Mouse (Mus musculus): ENCODE data around the gene Otol1.

Otol1 gene

DNA sequence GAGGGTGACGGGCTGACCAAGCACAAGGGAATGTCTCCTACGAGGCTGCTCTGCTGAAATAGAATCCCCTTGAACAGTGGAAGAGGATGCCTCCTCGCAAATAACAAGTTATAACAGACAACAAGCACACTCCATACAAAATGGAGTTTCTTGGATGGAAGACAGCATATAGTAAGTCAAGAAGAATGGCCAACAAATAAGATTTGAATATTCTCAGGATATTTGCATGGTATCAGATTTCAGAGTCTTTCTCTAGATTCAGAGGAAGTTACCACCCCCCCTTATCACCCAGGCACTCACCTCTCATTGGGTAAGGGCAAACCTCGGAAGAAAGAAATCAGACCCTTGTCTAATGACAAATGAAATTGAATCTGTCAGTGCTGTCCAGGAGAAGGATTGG lies at the start of gene Otol1:
Otol1 (plus strand) TSS at position 301 of the 400 bp plus-strand sequence.
- no peak for DNase-seq

GRCm38 (mm10) chr3:69962187-69962586 lies 45.2 kb upstream of the Otol1 start:
- peak; percentile 2 for DNase-seq

DNA sequence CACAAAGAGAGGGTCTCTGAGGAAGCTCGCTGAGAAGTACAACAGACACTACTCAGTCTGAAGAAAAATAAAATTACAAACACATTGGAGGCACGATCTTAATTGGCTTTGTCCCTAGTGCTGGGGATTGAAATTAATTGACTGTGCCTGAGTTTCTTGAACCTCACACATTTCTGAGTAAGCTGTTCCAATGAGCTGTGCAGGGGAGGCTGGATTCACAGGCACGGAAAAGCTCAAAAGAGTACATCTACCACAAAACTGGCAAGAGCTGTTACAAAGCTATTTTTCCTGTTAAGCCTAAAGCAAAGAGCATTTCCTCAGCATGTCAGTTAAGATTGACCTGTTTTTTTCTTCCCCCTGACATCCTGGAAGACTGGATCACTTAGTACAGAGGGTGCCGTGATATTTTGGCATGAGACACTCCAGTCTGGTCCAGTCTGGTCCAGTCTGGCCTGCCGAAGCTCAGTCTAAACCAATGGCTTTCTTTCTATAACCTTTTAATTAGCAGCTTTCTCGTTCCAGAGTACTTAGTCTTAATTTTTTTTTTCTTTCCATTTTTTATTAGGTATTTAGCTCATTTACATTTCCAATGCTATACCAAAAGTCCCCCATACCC lies 35.8 kb upstream of the Otol1 start:
- no peak for DNase-seq

DNA sequence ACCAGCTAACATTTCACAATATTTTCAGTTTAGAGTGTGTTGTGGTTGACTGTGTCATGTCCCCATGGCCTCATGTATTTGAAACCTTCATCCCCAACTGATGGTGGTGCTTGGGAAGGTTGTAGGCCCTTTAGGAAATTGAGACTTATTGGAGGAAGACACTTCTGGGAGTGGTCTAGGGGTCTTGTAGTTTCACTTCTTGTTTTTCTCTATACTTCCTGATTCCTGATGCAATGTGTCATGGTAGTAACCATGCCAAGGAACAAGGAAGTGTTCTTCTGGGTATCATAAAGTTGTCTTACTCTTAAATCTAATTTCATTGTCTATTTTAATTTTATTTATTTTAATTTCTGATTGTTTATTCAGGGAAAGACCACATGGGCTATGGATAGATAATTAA lies 29.3 kb upstream of the Otol1 start:
- no peak for DNase-seq

DNA sequence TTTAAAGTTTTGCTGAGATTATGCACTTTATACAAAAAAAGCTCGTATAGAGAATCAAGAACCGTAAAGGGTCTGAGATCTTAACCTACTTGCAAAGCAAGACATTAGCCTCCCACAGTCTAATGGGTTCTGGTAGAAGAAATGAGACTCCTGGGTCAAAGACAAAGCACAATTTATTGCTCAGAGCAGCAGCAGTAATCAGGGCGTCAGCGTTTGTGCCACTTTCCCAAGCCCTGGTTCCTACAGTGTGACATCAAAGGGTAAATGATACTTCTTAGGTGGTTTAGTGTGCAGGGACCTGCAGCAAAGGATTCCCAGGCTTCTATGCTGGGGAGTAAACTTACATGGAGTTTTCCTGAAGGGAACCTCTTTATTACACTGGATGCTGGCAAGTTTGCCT lies 13.6 kb upstream of the Otol1 start:
- no peak for DNase-seq

GRCm38 (mm10) chr3:70001540-70001939 lies 5.9 kb upstream of the Otol1 start:
- no peak for DNase-seq

DNA sequence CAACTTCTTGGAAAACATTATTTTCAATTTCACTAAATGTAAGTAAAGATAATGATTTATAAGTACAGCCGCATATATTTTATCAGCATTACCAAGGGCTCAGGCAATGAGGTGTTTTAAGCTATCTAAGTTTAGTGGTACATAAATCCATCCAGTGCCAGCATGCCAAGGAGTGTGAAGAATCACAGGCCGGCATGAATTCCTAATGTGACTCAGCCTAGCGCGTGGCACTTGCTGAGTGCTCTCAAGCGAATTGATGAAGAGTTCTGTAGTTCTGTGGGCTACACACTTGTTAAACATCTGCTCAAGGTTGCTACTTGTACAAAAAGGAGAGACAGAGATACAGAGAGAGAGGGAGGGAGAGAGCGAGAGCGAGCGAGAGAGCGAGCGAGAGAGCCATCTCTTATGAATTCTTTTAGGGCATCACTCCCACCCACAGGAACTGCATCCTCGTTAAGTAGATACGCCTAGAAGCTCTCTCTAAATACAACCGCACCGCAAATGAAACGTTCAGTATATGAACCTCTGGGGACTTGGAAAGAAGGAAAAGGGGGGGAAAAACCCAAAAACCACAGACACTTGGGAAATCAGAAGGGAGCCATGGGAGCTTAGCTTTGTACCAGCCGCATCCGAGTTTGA lies 4.2 kb upstream of the Otol1 start:
- no peak for DNase-seq

GRCm38 (mm10) chr3:70003955-70004354 lies 3.5 kb upstream of the Otol1 start:
- no peak for DNase-seq

GRCm38 (mm10) chr3:70004379-70004778 lies 3.0 kb upstream of the Otol1 start:
- DNase-seq, result no peak

DNA sequence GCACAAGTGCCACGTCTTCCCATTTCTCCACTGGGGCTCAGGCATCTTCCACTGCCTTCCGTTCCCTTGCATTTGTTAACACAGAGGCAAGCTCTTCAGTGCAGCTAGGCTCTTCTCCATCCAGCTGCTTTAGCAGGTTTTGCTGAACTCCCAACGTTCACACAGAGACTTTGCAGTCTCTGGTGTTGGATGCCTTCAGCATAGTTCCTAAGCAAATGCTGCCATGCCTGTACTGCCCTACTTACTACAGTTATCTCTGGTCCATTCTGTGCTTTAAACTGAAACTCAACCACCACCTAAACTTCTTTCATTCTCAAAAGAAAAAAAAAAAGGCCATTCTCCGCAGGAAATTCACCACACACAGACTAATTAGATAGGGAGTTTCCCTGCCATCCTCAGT lies 5.2 kb downstream of the Otol1 start:
- no peak for DNase-seq

DNA sequence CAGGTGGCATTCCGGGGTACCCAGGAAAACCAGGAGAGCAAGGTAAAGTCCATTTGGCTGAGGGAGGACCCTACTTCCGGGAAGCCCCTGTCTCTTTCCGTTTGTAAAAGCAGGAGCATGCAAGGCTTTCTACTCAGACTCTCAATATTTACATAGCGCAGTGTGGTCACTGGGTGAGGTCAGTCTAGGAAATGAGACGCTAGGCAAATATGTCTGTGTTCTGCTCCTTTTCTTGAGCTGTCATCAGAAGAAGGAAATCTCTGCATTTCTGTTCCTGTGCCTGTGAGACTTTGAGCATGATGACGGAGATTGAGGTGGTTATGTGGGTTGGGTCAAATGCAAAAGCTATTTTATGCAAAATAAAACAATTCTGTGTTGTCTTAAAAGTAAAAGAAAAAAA lies 19.2 kb downstream of the Otol1 start:
- DNase-seq, result no peak

- no peak for DNase-seq
These were observed 21.8 kb downstream of the Otol1 start for GRCm38 (mm10) chr3:70029260-70029659.

DNA sequence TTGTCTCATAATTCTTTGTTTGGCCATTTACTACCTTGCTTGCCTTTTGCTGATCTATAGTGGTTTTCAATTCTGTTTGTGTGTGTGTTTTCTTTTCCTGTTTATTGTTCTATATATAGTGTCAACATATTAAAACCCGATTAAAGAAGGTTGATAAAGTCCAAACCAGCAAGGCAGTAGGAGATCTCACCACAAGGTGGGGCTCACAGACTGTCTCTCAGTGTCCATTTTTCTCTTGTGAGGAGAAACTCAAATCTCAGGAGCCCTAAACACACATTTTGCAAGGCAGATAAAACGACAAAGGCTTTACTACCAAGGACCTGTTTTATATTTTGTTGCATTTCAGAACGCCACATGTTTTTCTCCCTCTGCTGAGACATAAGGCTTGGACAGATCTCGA lies 28.2 kb downstream of the Otol1 start:
- DNase-seq, result no peak

All from cerebellum, adult 11 months (tissue).